Mouse (Mus musculus) lung, adult 2 months (tissue): ENCODE data around the gene Dhx38.

Experiments
- CTCF ChIP-seq: fragments of 200-500 bp; IDR thresholded peaks from 2 replicates; pipeline ENCODE4 v1.5.1; 2011; ENCODE audit warnings: mild to moderate bottlenecking, low read length, control low read depth; ENCODE audit not compliant: insufficient read depth
- POLR2A ChIP-seq: fragments of 200-500 bp; IDR thresholded peaks from 2 replicates; pipeline ENCODE4 v1.6.1; 2011; ENCODE audit warnings: low read depth, mild to moderate bottlenecking, control low read depth, low read length, borderline replicate concordance; ENCODE audit errors: extremely low read depth

- TF ChIP-seq CTCF: no peak
- no peak; the same call in 1 of the 2 replicates for TF ChIP-seq POLR2A
Observed at GRCm38 (mm10) chr8:109586972-109587504, 21.4 kb upstream of the Dhx38 start.
